Mouse (Mus musculus) neutrophil, adult 59 days (primary cell): ENCODE measurements around the gene Plcd4. TPM values are rescaled to one million over a fixed set of nuclear protein-coding genes. Genes with fewer than 3 reads are reported as not detected.

ENCODE experiments used
- total RNA-seq, 2 experiments: library from RNA; stranded (reverse); gene quantifications; 1 replicate in 1 of 2; 2 replicates in 1 of 2; pipeline ENCODE4 v1.2.4; 2023

Plcd4 gene
- not detected for total RNA-seq

GRCm38 (mm10) chr1:74542451-74542961, at the start of gene Plcd4:
Gene Plcd4, plus strand, starts transcription at chr1:74542888.

GRCm38 (mm10) chr1:74505721-74506464, 36.8 kb upstream of the Plcd4 start, which contains the start of gene Cnot9:
Gene Cnot9, plus strand, starts transcription at chr1:74506058.

GRCm38 (mm10) chr1:74544184-74544583, 1.5 kb downstream of the Plcd4 start, which contains the start of gene Usp37:
Gene Usp37, minus strand, starts transcription at chr1:74544284.

GRCm38 (mm10) chr1:74587773-74588445, 45.2 kb downstream of the Plcd4 start, which contains the start of the genes Zfp142 and Bcs1l:
Gene Zfp142, minus strand, starts transcription at chr1:74588246.
Gene Bcs1l, plus strand, starts transcription at chr1:74588289.

GRCm38 (mm10) chr1:74601267-74601962, 58.7 kb downstream of the Plcd4 start, which contains the start of the genes Rnf25 and Stk36:
Gene Rnf25, minus strand, starts transcription at chr1:74601397.
Gene Stk36, plus strand, starts transcription at chr1:74601445.

Other genes starting within 250 kb of the Plcd4 start
- 10 to 100 TPM; 13.9 to 17.4 TPM for gene Tmbim1, start 237.3 kb upstream of the Plcd4 start, total RNA-seq
- gene Catip, start 180.8 kb upstream of the Plcd4 start, total RNA-seq = under 1 TPM in 1 of 2 experiments, not detected in 1; 0.18 TPM
- 100 to 1,000 TPM; 207 to 235 TPM for gene Slc11a1, start 167.7 kb upstream of the Plcd4 start, total RNA-seq
- 100 to 1,000 TPM; 148 to 172 TPM for gene Ctdsp1, start 151.4 kb upstream of the Plcd4 start, total RNA-seq
- under 1 TPM; 0.31 to 0.53 TPM for gene Vil1, start 133.5 kb upstream of the Plcd4 start, total RNA-seq
- 10 to 100 TPM; 24.9 to 25.0 TPM for gene Cnot9, start 36.8 kb upstream of the Plcd4 start, total RNA-seq
- gene Usp37, start 1.4 kb downstream of the Plcd4 start, total RNA-seq = 10 to 100 TPM; 15.6 to 15.7 TPM
- gene Zfp142, start 45.4 kb downstream of the Plcd4 start, total RNA-seq = 10 to 100 TPM; 20.8 to 21.7 TPM
- 1 to 10 TPM; 7.8 to 8.1 TPM for gene Bcs1l, start 45.4 kb downstream of the Plcd4 start, total RNA-seq
- gene Rnf25, start 58.5 kb downstream of the Plcd4 start, total RNA-seq = 10 to 100 TPM; 47.7 to 49.1 TPM
- gene Stk36, start 58.6 kb downstream of the Plcd4 start, total RNA-seq = 1 to 10 TPM in 1 of 2 experiments, under 1 TPM in 1; 0.68 to 1.8 TPM
- 10 to 100 TPM; 13.5 to 18.1 TPM for gene Ttll4, start 118.9 kb downstream of the Plcd4 start, total RNA-seq
- gene Cyp27a1, start 170.7 kb downstream of the Plcd4 start, total RNA-seq = 10 to 100 TPM; 29.6 to 41.2 TPM
- not detected for gene Prkag3, start 206.3 kb downstream of the Plcd4 start, total RNA-seq
- gene Wnt6, start 229.0 kb downstream of the Plcd4 start, total RNA-seq = 1 to 10 TPM; 1.5 to 1.8 TPM
- not detected for gene Wnt10a, start 248.6 kb downstream of the Plcd4 start, total RNA-seq